Mouse (Mus musculus): ENCODE measurements at regions not wholly inside any gene's neighbourhood (a gene's known extent, or its start where the extent isn't known, plus 50 kb on each side); places are given as distances from the start of the nearest gene placed in this dataset.
"Not testable (repeated sequence)": the region's sequence is repeated elsewhere in the genome, so short reads cannot be mapped to it uniquely, and the experiment has no call there.

- DNase-seq (ENCODE audit: low spot score), result no peak
These were observed 222.8 kb downstream of the Brms1l start for GRCm38 (mm10) chr12:56058876-56059275.

- peak; percentile 58 for DNase-seq (ENCODE audit: low spot score)
These were observed 222.3 kb downstream of the Brms1l start for GRCm38 (mm10) chr12:56058463-56058862.

DNA sequence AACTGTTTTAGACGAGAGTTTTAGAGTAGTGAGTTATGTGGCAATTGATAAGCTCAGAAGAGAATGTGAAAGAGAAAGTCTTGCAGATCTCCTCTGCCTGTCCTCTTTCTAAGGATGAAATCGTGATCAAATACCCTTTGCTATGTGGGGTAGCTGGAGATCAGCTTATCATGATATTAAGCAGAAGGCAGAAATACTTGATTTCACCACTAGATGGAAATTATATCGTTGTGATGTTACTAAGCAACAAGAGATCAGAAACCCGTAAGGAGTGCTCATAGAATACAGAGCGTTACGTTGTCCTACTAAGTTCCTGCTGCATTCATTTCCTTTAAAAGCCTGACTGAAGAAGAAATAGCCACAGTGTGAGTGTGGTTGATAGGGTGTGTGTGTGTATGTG lies 219.3 kb downstream of the Brms1l start:
- DNase-seq (ENCODE audit: low spot score), result no peak

- DNase-seq (ENCODE audit: low spot score), result no peak
These were observed 209.9 kb downstream of the Brms1l start for GRCm38 (mm10) chr12:56046050-56046449.

GRCm38 (mm10) chr12:56020954-56021514 lies 184.9 kb downstream of the Brms1l start:
- DNase-seq (ENCODE audit: low spot score), result no peak

- no peak for DNase-seq (ENCODE audit: low spot score)
These were observed 184.4 kb downstream of the Brms1l start for GRCm38 (mm10) chr12:56020547-56020946.

DNA sequence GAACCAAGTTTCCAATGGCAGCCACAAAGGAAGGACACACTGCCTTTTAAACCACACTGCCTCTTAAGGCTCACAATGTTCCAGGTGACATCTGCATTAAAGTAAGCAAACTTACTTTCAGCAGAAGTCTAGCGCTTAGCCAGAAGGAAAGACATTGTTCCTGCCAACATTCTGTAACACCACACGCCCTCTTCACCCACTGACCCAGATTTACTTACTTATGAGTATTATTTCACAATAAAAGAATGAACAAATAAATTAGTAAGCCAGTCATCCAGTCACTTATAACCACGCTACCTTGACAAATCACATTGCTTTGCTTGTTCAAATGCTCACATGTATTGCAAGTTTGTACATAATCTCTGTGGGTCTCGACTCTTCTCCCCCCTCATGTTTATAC lies 173.9 kb downstream of the Brms1l start:
- peak; percentile 6 for DNase-seq (ENCODE audit: low spot score)

DNA sequence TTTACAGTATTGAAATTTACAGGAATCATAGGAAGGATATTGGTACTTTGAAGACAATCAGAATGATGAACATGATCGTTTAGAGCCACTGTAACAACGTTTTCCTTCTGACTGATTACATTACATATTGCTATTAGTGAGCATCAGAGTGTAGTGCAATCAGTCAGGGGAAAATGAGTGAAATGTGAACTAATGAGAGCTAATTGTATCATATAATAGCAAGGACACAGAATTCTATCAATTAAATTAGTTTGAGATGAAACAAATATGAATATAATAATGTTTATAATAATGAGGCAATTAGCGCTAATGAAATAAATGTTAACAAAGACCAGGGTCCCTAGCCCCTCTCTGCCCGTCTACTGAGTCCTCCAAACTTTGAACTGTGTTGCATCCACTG lies 169.7 kb downstream of the Brms1l start:
- no peak for DNase-seq (ENCODE audit: low spot score)

GRCm38 (mm10) chr12:56005321-56005720 lies 169.2 kb downstream of the Brms1l start:
- DNase-seq (ENCODE audit: low spot score), result no peak

GRCm38 (mm10) chr12:56004479-56004878 lies 168.4 kb downstream of the Brms1l start:
- DNase-seq (ENCODE audit: low spot score), result no peak

DNA sequence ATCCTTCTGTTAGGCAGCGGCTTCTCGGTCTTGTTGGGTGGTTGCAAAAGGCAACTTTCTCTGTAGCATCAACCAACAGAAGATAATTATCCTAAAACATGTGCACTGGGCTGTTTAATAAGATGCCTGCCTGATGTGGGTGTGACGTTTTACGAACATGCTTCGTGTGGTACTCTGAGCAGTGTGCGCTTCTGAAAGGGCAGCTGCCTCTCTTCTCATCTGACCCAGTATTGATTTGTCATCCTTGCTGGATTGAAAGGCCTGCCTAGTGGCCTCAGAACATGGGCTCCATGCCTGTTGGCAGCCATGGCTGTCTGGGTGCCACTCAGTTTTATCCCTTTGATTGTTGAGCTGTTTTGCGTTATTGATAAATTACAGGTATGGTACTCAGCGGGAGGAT lies 167.4 kb downstream of the Brms1l start:
- DNase-seq (ENCODE audit: low spot score), result no peak

GRCm38 (mm10) chr12:55996585-55997377 lies 160.7 kb downstream of the Brms1l start:
- no peak for DNase-seq (ENCODE audit: low spot score)

GRCm38 (mm10) chr12:55983565-55984351 lies 147.6 kb downstream of the Brms1l start:
- no peak for DNase-seq (ENCODE audit: low spot score)

- DNase-seq (ENCODE audit: low spot score), result no peak
These were observed 147.0 kb downstream of the Brms1l start for GRCm38 (mm10) chr12:55983128-55983527.

DNA sequence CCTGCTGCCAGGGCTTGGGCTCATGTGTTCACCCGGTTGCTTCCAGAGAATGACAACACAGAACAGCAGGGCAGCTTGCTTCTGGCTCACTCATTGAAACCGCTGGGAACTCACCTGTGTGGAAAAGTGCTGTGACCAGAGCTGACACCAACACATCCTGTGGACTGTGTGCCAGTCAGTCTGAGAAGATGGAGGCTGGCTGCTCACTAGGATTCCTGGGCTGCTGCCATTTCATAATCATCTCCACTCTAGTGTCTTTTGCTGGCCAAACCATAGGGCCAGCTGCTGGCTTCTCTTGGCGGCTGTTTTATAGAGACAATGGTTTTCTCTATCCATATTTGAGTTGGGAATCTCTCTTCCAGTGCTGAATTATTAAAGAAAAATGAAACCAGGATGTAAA lies 138.1 kb downstream of the Brms1l start:
- DNase-seq (ENCODE audit: low spot score), result no peak

- DNase-seq (ENCODE audit: low spot score), result not testable (repeated sequence)
These were observed 123.2 kb downstream of the Brms1l start for GRCm38 (mm10) chr12:55959319-55959718.

DNA sequence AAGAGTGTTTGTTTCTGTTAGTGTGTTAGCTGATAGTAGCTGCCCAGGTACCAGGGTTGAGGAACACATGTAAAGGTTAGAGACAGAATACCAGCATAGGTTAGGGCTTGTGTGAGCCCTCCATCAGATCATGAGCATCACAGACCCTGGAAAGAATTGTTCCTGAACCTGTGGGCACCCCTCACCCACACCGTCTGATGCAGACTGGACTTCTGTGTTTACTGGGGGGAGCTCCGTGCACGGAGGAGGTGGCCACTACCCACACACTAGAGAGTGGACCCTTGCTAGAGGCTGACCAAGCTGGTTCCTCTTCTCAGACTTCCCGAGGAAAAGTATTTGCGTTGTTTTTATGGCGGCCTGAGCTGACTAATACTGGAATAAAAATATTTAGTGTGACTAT lies 104.4 kb downstream of the Brms1l start:
- DNase-seq (ENCODE audit: low spot score), result no peak

GRCm38 (mm10) chr12:55939281-55940142 lies 103.4 kb downstream of the Brms1l start:
- no peak for DNase-seq (ENCODE audit: low spot score)

DNA sequence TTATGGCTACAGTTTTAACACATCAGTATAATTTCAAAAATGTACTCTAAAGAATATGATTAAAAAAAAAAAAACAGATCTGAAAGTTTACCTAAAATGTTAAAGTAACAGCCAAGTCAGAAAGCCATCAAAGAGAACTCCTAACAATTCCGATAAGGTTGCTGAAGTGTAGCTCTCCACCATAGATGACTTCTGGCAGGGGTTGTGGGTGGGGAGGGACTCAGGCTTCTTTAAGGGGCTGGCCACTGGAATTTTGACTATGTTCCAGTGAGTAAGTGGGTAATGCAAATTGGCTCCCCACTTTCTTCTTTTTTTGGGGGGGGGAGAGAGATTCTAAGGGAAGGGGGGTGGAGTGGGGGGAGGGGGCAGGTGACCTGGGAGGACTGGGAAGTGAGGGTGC lies 98.0 kb downstream of the Brms1l start:
- DNase-seq (ENCODE audit: low spot score), result no peak

DNA sequence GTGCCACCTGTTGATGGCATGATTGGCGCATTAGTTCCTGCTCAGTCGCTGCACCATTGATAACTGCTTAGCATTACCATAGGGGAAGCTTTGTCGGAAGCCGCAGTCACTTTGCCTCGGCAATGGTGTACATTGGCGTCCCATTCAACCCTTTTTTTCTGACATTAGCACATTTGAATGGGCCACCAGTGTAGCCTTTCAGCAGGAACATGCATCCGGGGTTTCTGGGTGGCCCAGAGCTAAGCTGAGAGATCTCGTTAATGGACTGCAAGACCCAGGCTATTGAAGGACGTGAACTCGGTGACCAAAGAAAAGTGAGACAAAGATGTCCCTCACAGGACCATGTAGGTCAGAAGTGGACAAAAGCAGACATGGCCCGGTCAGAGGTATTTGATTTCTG lies 97.3 kb downstream of the Brms1l start:
- DNase-seq (ENCODE audit: low spot score), result no peak

DNA sequence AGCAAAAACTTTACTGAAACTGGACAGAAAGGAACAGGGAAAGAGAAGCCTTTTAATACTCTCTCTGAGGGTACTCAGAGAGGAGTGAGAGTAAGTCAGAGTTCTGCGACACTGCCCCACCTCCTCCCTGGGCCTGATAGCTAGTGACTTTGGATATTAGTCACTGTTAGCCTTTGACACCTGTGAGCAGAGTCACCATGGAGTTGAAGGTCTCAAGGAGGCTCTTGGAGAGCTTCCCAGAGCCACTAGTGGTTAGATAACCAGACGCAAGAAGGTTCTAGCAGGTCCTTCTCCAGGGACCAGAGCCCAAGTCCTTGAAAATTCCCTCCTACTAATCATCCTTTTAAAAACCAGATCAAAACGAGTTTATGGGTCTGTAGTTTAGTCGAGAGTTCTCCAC lies 94.3 kb downstream of the Brms1l start:
- DNase-seq (ENCODE audit: low spot score), result peak; percentile 41

DNA sequence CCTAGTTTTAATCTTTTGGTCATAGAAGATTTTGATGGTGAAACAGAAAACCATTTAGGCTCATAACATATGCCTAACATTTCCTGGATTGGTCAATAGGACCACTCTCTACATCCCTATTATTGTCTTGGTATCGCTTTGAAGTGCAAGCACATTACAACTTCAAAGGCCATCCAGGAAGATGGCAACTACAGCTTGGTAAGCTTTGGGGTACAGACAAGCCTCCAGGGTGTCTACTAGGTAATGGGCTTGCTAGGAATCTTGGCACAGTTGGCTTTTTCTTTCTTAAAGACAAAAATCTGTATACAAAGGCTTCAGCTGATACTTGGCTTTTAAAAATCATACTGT lies 90.8 kb downstream of the Brms1l start:
- DNase-seq (ENCODE audit: low spot score), result no peak
